Mouse (Mus musculus) cerebellum, adult 9-10 months (tissue): ENCODE data around the gene Ndufb2.

Experiments used
- DNase-seq: peaks from one replicate; pipeline ENCODE4 v3.0.0; 2022

Ndufb2 gene

GRCm38 (mm10) chr6:39580558-39580957 lies 11.8 kb upstream of the Ndufb2 start:
- no peak for DNase-seq

GRCm38 (mm10) chr6:39581087-39581784 lies 11.1 kb upstream of the Ndufb2 start:
- no peak for DNase-seq

GRCm38 (mm10) chr6:39585517-39585916 lies 6.9 kb upstream of the Ndufb2 start, which contains the start of gene Gm42420:
Gm42420 (plus strand) TSS chr6:39585753.
- no peak for DNase-seq

- no peak for DNase-seq
Measured at GRCm38 (mm10) chr6:39591481-39591880, 893 bp upstream of the Ndufb2 start.

- DNase-seq, result no peak
Measured at GRCm38 (mm10) chr6:39600851-39601250, 8.5 kb downstream of the Ndufb2 start.

- no peak for DNase-seq
Measured at GRCm38 (mm10) chr6:39601828-39602227, 9.5 kb downstream of the Ndufb2 start.

- no peak for DNase-seq
Measured at GRCm38 (mm10) chr6:39604565-39604964, 12.2 kb downstream of the Ndufb2 start.

GRCm38 (mm10) chr6:39606056-39606455 lies 13.7 kb downstream of the Ndufb2 start:
- no peak for DNase-seq

GRCm38 (mm10) chr6:39606862-39607261 lies 14.5 kb downstream of the Ndufb2 start:
- no peak for DNase-seq

- DNase-seq, result no peak
Measured at GRCm38 (mm10) chr6:39607365-39607764, 15.0 kb downstream of the Ndufb2 start.

- DNase-seq, result no peak
Measured at GRCm38 (mm10) chr6:39610207-39610606, 17.8 kb downstream of the Ndufb2 start.

- no peak for DNase-seq
Measured at GRCm38 (mm10) chr6:39611296-39611695, 18.9 kb downstream of the Ndufb2 start.
